Mouse (Mus musculus): ENCODE measurements around the gene Bbc3.
A peak's percentile ranks its signal among the peaks of the same experiment; 100 is the strongest.
"Not testable (repeated sequence)": the region's sequence is repeated elsewhere in the genome, so short reads cannot be mapped to it uniquely, and the experiment has no call there.

The Bbc3 gene

DNA sequence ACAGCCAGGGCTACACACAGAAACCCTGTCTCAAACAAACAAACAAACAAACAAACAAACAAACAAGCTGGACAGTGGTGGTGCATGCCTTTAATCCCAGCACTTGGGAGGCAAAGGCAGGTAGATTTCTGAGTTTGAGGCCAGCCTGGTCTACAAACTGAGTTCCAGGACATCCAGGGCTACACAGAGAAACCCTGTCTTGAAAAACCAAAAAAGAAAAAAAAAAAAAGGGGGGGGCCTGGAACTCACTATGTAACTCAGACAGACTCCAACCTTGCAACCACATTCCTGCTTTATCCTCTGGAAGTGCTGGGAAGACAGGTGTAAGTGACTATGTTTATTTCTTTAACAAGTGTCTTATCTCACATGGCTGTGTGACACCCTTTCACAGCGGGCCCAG lies at the start of gene Bbc3:
Bbc3 (plus strand) TSS at position 301 of the 400 bp plus-strand sequence.
- not testable (repeated sequence) for DNase-seq (ENCODE audit: low spot score in 2 of 2)

DNA sequence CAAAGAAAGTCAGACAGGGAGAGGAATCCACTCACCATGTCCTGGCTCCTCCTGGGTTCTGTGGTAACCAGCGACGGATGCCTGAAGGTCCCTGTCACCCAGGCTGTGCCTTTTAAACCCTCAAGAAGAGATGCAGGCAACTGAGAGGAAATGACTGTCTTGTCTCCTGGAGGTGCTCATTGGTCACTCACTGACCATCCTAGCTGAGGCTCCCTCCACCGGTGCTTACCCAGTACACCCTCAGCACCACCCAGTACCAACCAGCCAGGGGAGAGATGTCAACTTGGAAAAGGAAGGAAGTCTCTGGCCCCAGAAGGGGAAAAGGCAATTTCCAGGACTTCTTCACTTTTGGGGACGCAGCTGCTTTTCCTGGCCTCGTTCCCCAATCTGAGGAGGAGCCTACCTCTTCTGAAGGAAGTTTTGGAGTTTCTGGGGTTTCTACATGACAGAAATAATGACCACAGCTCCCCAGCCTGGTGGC lies 49.0 kb upstream of the Bbc3 start, which contains the start of gene C5ar1:
C5ar1 (minus strand) TSS at position 431 of the 481 bp plus-strand sequence.
- no peak for DNase-seq (ENCODE audit: low spot score in 2 of 2)

GRCm38 (mm10) chr7:16261097-16261496 lies 47.1 kb upstream of the Bbc3 start:
- no peak for DNase-seq (ENCODE audit: low spot score in 2 of 2)

- peak; percentile 86 to 90 for DNase-seq (ENCODE audit: low spot score in 2 of 2)
Measured at GRCm38 (mm10) chr7:16263015-16263787, 45.0 kb upstream of the Bbc3 start.

GRCm38 (mm10) chr7:16263843-16264242 lies 44.4 kb upstream of the Bbc3 start:
- no peak for DNase-seq (ENCODE audit: low spot score in 2 of 2)

- no peak for DNase-seq (ENCODE audit: low spot score in 2 of 2)
Measured at GRCm38 (mm10) chr7:16265856-16266255, 42.3 kb upstream of the Bbc3 start.

- DNase-seq (ENCODE audit: low spot score in 2 of 2), result not testable (repeated sequence)
Measured at GRCm38 (mm10) chr7:16266593-16266992, 41.6 kb upstream of the Bbc3 start.

DNA sequence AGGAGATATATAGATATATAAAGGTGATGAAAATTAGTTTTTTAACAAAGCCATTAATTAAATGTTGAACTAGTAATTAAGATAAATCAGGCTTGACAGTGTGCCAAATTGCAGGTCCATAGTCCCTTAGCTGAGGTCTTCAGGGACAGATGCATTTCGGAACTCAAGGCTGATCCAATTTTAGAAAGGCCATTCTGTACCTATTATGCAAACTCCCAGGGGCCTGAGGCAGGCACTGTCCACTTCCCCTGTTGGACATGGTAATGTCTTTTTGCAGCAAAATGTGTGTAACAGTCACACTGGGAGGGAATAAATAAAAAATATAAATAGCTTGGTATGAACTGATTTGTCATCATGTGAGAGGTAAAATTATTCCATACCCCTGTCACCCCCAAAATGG lies 37.1 kb upstream of the Bbc3 start:
- no peak for DNase-seq (ENCODE audit: low spot score in 2 of 2)

GRCm38 (mm10) chr7:16272681-16273080 lies 35.5 kb upstream of the Bbc3 start:
- DNase-seq (ENCODE audit: low spot score in 2 of 2), result peak; percentile 66 to 77

- DNase-seq (ENCODE audit: low spot score in 2 of 2), result peak; percentile 77
Measured at GRCm38 (mm10) chr7:16273081-16273765, 35.0 kb upstream of the Bbc3 start, which contains the start of gene Inafm1. TSS of gene Inafm1 (minus strand) at chr7:16273617.

GRCm38 (mm10) chr7:16273766-16274140 lies 34.4 kb upstream of the Bbc3 start:
- peak; percentile 62 to 74 for DNase-seq (ENCODE audit: low spot score in 2 of 2)

DNA sequence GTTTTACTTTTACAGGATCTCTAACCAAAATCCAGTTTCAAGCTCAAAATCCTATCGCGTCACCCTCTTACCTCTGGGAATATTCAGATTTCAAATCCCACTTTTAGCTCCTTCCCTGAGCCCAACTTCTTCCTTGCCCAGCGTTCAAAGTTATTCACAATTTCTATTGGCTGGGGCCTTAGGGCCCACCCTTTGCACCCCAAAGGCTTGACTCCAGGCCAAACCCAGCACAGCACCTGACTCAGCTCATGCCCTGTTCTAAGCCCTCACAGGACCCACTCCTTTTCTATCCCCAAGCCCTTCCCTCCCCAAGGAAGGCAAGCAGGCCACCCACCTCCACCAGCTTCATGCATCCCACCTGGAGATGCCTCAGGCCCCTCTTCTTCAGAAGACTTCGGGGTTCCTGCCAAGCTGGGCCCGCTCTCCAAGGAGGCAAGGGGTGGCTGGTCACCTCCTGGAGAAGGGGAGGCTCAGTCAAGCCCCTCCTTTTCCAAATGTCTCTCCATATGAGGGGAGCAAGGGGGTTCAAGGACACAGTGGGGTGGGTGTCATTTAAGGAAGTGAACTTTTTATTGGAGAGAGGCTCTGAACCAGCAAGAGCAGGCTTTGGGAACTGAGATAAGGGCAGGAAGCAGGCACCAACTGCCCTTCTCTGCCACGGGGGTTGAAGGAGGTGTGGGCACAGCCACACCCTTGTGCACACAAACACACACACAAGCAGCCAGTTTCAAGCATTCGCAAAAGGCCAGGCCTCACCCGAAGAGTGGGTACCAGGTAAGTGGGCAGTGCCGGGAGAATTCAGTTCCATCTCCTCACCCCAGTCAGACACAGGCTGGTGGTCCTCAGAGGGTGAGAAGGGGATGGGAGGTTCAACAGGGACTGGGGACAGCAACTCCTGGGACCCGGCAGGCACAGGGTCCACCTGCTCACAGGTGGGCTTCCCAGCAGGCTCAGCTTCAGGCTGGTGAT lies 33.0 kb upstream of the Bbc3 start:
- no peak for DNase-seq (ENCODE audit: low spot score in 2 of 2)

- no peak for DNase-seq (ENCODE audit: low spot score in 2 of 2)
Measured at GRCm38 (mm10) chr7:16280721-16281120, 27.5 kb upstream of the Bbc3 start.

DNA sequence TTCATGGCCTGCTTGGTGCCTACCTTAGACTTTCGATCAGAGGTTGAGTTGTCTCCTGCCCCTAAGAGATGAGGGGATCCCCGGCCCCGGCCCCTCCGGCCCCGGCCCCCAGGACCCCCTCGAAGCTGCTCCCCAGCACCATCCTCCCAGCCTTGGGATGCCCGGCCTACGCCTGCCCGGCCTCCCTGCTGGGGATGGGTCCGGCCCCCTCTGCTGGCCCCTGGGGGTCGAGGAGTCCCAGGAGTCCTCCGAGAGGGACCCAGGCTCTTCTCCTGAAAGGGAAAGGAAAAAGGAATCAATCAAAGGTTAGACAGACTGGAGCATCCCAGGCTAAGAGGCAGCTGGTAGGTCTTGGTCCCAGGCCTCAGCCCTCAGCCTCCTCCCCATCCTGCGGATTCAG lies 25.9 kb upstream of the Bbc3 start:
- DNase-seq (ENCODE audit: low spot score in 2 of 2), result no peak

GRCm38 (mm10) chr7:16284001-16284400 lies 24.2 kb upstream of the Bbc3 start:
- DNase-seq (ENCODE audit: low spot score in 2 of 2), result no peak

DNA sequence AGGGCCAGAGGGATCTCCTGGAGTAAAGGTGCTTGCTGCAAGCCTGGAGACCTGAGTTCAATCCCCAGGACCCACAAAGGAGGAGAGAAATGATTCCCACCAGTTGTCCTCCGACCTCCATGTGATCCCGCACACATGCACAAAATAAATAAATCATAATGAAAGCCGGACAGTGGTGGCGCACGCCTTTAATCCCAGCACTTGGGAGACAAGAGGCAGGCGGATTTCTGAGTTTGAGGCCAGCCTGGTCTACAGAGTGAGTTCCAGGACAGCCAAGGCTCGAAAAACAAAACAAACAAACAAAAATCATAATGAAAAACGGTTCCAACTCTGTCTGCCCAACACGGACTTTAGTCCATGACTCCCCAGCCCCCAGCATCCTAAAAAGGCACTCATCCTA lies 23.3 kb upstream of the Bbc3 start:
- no peak for DNase-seq (ENCODE audit: low spot score in 2 of 2)

GRCm38 (mm10) chr7:16285450-16286025 lies 22.7 kb upstream of the Bbc3 start:
- DNase-seq (ENCODE audit: low spot score in 2 of 2), result peak; percentile 24 to 29

GRCm38 (mm10) chr7:16286026-16286961 lies 21.9 kb upstream of the Bbc3 start, which contains the start of gene Ccdc9:
TSS of gene Ccdc9 (minus strand) at chr7:16286795.
- DNase-seq (ENCODE audit: low spot score in 2 of 2), result peak; percentile 97 to 98

DNA sequence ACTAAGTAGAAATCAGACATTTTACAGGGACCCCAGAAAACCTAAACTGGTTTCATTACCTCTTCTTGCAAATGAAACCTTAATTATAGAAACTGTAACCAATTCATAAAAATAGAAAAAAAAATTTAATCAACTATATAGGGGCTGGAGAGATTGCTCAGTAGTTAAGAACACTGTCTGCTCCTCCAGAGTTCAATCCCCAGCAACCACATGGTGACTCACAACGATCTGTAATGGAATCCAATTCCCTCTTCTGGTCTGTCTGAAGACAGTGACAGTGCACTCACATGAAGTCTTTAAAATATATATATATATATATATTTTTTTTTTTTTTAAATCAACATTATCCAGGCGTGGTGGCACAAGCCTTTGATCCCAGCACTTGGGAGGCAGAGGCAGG lies 21.2 kb upstream of the Bbc3 start:
- no peak for DNase-seq (ENCODE audit: low spot score in 2 of 2)

DNA sequence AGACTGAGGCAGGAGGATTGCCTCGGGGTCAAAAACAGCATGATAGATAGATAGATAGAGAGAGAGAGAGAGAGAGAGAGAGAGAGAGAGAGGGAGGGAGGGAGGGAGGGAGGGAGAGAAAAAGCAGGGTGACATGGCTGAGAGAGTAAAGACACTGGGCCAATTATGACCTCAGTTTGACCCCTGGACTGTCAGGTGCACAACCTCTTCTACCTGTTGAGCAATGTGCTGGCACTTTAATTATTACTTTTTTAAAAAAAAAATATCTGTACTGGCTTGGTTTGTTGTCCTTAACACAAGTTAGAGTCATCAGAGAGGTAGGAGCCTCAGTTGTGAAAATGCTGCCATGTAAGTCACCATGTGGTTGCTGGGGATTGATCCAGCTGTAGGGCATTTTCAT lies 20.4 kb upstream of the Bbc3 start:
- no peak for DNase-seq (ENCODE audit: low spot score in 2 of 2)
